Mouse (Mus musculus) small intestine, adult 2 months (tissue): Measurements from ENCODE around the gene Mylk2.

Experiments used
- CTCF ChIP-seq: fragments of 200-500 bp; IDR thresholded peaks from 2 replicates; pipeline ENCODE4 v1.5.1; 2012; ENCODE audit warnings: low read depth, mild to moderate bottlenecking, control low read depth, inconsistent platforms, low read length, moderate library complexity, mixed read lengths; ENCODE audit not compliant: insufficient replicate concordance, insufficient read length; ENCODE audit errors: extremely low read depth
- POLR2A ChIP-seq: fragments of 200-500 bp; IDR thresholded peaks from 2 replicates; pipeline ENCODE4 v1.6.1; 2012; ENCODE audit warnings: low read depth, mild to moderate bottlenecking, control low read depth, inconsistent platforms, low read length, moderate library complexity

- TF ChIP-seq POLR2A (no peak), CTCF (no peak)
These were observed at the start of gene Mylk2 for GRCm38 (mm10) chr2:152911031-152911430.
